Mouse (Mus musculus) myocyte (in vitro differentiated cells): ENCODE data around the gene Them7.

Source experiments
- CEBPB ChIP-seq: IDR thresholded peaks from 2 replicates; pipeline ENCODE4 v1.6.1; 2011; ENCODE audit warnings: mild to moderate bottlenecking, moderate library complexity; ENCODE audit not compliant: poor library complexity, insufficient read depth, severe bottlenecking
- MAX ChIP-seq: IDR thresholded peaks from one replicate; pipeline ENCODE4 v1.6.1; 2011; ENCODE audit warnings: low read depth, mild to moderate bottlenecking, control low read depth
- MYOD1 ChIP-seq, 3 experiments: IDR thresholded peaks; one replicate each; pipeline ENCODE4 v1.6.1; 2011; ENCODE audit warnings: control low read depth in 2 of 3, low read depth in 2 of 3, mild to moderate bottlenecking in 2 of 3, moderate library complexity in 1 of 3; ENCODE audit not compliant: insufficient read length in 2 of 3, control insufficient read depth in 1 of 3
- MYOG ChIP-seq, 3 experiments: IDR thresholded peaks; one replicate each; pipeline ENCODE4 v1.6.1; 2011; ENCODE audit warnings: control low read depth in 2 of 3, low read depth in 2 of 3, mild to moderate bottlenecking in 2 of 3; ENCODE audit not compliant: insufficient read length in 2 of 3, control insufficient read depth in 1 of 3, insufficient read depth in 1 of 3
- POLR2A ChIP-seq: IDR thresholded peaks from one replicate; pipeline ENCODE4 v1.6.1; 2011; ENCODE audit warnings: low read depth, mild to moderate bottlenecking, control low read depth, moderate library complexity; ENCODE audit not compliant: insufficient read length
- POLR2AphosphoS2 ChIP-seq: IDR thresholded peaks from one replicate; pipeline ENCODE4 v1.6.1; 2011; ENCODE audit warnings: low read depth, control low read depth; ENCODE audit not compliant: insufficient read length
- REST ChIP-seq: IDR thresholded peaks from one replicate; pipeline ENCODE4 v1.6.1; 2011; ENCODE audit warnings: mild to moderate bottlenecking, control low read depth, moderate library complexity; ENCODE audit not compliant: insufficient read depth, insufficient read length
- TCF12 ChIP-seq: IDR thresholded peaks from one replicate; pipeline ENCODE4 v1.6.1; 2011; ENCODE audit warnings: mild to moderate bottlenecking, control low read depth; ENCODE audit not compliant: poor library complexity, insufficient read depth, severe bottlenecking
- USF1 ChIP-seq: IDR thresholded peaks from one replicate; pipeline ENCODE4 v1.6.1; 2011; ENCODE audit warnings: low read depth, mild to moderate bottlenecking, control low read depth, moderate library complexity

- no peak for TF ChIP-seq MAX
- TF ChIP-seq CEBPB, result no peak
- no peak for TF ChIP-seq POLR2A
- no peak for TF ChIP-seq POLR2AphosphoS2
- TF ChIP-seq USF1, result no peak
- no peak for TF ChIP-seq REST
- TF ChIP-seq MYOG (IDR thresholded peaks at IDR 0.05; ENCODE audit: control insufficient read depth in 1 of 3, insufficient read depth in 1 of 3, insufficient read length in 2 of 3, low read depth in 2 of 3), result no peak
- TF ChIP-seq MYOD1 (IDR thresholded peaks at IDR 0.05; ENCODE audit: control insufficient read depth in 1 of 3, insufficient read length in 2 of 3, low read depth in 2 of 3), result no peak
- TF ChIP-seq TCF12, result no peak
Measured at GRCm38 (mm10) chr2:105389007-105389890, 165.1 kb downstream of the Them7 start.
